Mouse (Mus musculus): Measurements from ENCODE around the gene Auts2. TPM values are rescaled to one million over a fixed set of nuclear protein-coding genes. Genes with fewer than 3 reads are reported as not detected.

Auts2 gene
- polyA plus RNA-seq, 1 experiment from 2014 or later: 34.0 TPM

DNA sequence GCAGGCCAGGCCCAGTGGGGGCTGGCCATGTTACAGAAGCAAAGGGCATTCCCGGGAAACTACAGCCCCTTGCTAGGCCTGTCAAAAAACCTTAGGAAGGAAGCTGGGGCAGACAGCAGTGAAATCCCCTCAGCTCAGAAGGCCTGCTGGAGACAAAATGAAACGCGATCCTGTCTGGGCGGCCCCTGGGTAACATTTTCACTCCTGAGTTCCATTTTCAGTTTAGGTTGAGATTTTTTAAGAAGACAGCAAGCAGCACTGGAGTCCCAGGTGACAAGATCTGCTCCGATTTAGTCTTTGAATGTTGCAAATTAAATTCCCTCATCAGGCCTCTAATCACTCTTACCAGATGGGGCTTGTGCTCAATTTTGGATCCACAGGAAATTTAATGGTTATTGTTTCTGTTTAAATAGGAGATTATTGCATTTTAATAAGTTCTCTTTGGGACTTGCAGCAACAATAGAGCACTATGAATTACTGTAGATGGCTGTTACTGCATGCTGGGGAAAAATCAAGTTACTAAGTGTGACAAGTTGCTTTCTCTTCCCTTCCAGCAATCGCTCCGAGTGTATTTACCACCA, 594.5 kb downstream of the Auts2 start:
- no peak overlapping the region for H3K9ac ChIP-seq
- WGBS: 22% methylated on average over 7 of the region's 7 CpGs
- 0 out of 2 replicates have a peak overlapping the region, but pooled peaks have one; percentile 38 for H3K27ac ChIP-seq
- peaks cover 10% of the 10 kb centered on the region for H3K4me1 ChIP-seq
- H3K9me3 ChIP-seq: no peaks in the 10 kb centered on the region
- H3K4me3 ChIP-seq: no peak overlapping the region
- no peaks in the 10 kb centered on the region for H3K36me3 ChIP-seq
- ATAC-seq (ENCODE audit: insufficient number of reproducible peaks, low FRiP score, low TSS enrichment, low read depth): no peak
- H3K27me3 ChIP-seq: no peaks in the 10 kb centered on the region
- 0 out of 2 replicates have a peak overlapping the region, but pooled peaks have one; percentile 10 for H3K4me2 ChIP-seq

DNA sequence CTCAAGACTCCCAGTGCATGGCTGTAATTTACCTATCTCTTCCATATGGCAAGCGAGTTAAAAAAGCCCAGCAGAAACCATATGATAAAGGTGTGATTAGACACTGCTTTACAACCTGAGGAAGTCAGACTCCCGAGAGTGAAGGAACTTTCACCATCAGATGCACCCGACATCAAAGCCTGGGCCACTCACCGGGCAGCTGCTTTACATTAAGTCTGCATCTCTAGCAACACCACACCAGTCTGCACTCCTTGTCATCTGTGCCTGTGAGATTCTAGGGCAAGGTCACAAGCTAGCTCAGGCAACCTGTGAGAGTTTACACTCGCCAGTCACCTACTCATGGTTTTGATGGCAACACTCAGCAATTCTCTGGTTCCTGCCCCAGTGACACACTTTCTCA, 596.3 kb downstream of the Auts2 start:
- no peak overlapping the region for H3K4me2 ChIP-seq
- ATAC-seq (ENCODE audit: insufficient number of reproducible peaks, low FRiP score, low TSS enrichment, low read depth): no peak
- H3K4me3 ChIP-seq: no peak overlapping the region
- H3K36me3 ChIP-seq: no peaks in the 10 kb centered on the region
- H3K4me1 ChIP-seq: peaks cover 10% of the 10 kb centered on the region
- no peak overlapping the region for H3K9ac ChIP-seq
- no peaks in the 10 kb centered on the region for H3K9me3 ChIP-seq
- H3K27me3 ChIP-seq: no peaks in the 10 kb centered on the region
- 54% methylated on average over 5 of the region's 5 CpGs for WGBS
- no peak overlapping the region for H3K27ac ChIP-seq

DNA sequence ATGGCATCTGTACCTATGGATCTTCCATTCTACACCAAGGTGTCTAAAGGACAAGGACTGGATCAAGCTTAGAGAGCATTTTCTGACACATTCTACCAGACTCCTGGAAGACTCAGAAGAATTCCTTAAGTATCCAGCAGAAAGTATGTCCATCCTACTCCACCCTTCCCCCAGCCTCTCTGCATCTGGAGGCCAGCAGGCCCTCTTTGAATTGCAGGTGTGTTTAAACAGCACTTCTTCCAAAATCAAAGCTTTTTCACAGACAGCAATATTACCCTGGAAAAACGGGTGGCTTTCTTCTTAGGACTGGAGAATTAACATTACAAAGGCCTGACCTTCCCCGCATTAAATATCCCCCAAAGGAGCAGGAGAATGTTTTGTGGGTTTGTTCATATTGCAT, 598.4 kb downstream of the Auts2 start:
- H3K4me2 ChIP-seq: no peak overlapping the region
- H3K9ac ChIP-seq: no peak overlapping the region
- peaks cover 10% of the 10 kb centered on the region for H3K4me1 ChIP-seq
- H3K36me3 ChIP-seq: no peaks in the 10 kb centered on the region
- no peak overlapping the region for H3K4me3 ChIP-seq
- H3K27ac ChIP-seq: no peak overlapping the region
- ATAC-seq (ENCODE audit: insufficient number of reproducible peaks, low FRiP score, low TSS enrichment, low read depth): no peak
- no peaks in the 10 kb centered on the region for H3K9me3 ChIP-seq
- 32% methylated on average over 2 of the region's 2 CpGs for WGBS
- no peaks in the 10 kb centered on the region for H3K27me3 ChIP-seq

DNA sequence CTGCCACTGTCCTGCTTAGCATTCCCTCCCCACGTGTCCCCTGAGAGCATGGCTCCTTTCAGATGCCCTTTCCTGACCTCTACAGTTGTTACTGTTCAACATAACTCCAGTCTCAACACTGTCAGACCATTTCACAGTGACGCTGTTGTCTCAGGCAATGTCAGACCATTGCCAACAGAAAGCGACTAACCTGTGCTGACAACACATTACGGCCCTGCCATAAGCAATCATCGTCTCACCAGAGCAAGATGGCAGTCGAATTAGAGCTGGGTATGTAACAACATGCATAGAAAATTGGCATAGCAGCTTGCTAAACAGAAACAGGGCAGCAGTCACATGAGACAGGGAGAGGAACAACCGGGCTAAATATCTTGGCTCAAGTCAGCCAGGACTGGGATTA, 614.4 kb downstream of the Auts2 start:
- no peak for ATAC-seq (ENCODE audit: insufficient number of reproducible peaks, low FRiP score, low TSS enrichment, low read depth)
- Histone ChIP-seq H3K4me1 (no peaks in the 10 kb centered on the region), H3K36me3 (no peaks in the 10 kb centered on the region), H3K27me3 (no peaks in the 10 kb centered on the region), H3K9ac (no peak overlapping the region), H3K4me2 (no peak overlapping the region), H3K4me3 (no peak overlapping the region), H3K9me3 (no peaks in the 10 kb centered on the region), H3K27ac (no peak overlapping the region)
- 80% methylated on average over 7 of the region's 7 CpGs for WGBS

DNA sequence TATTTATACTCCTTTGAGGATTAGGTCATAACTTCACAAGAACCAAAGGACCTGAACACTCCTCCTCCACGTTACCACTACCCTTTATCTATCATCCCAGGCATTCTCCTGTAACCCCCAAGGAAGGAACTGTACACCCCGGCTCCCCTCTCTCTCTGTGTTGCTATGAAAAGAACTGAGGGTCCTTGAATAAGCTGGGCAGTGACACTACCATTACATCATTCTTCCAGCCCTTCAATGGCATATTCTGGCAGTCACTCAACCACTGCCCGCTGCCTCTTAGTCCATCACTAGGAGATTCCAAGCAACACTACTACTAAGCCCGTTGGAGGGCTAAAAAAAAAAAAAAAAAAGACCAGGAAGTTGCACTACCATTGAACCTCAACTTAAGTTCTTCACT, 620.4 kb downstream of the Auts2 start:
- Histone ChIP-seq H3K27me3 (no peaks in the 10 kb centered on the region), H3K9ac (no peak overlapping the region), H3K36me3 (no peaks in the 10 kb centered on the region), H3K4me2 (no peak overlapping the region), H3K4me3 (no peak overlapping the region), H3K4me1 (no peaks in the 10 kb centered on the region), H3K9me3 (no peaks in the 10 kb centered on the region), H3K27ac (no peak overlapping the region)
- WGBS: 74% methylated on average over 4 of the region's 4 CpGs
- ATAC-seq (ENCODE audit: insufficient number of reproducible peaks, low FRiP score, low TSS enrichment, low read depth): no peak

DNA sequence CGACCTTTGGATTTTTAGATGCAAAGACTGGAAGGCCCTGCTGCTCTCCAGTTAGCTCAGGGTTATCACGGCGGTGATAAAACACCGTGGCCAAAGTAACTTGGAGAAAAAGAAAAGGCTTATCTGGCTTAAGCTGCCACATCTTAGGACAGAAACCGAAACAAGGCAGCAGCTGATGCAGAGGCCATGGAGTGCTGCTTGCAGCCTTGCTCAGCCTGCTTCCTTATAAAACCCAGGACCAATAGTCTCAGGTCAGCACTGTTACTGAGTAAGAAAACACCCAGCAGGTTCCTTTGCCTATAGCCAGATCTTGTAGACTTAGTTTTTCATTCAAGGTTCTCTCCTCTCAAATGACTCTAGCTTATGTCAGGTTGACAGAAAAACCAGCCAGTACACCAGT, 621.0 kb downstream of the Auts2 start:
- 60% methylated on average over 5 of the region's 5 CpGs for WGBS

DNA sequence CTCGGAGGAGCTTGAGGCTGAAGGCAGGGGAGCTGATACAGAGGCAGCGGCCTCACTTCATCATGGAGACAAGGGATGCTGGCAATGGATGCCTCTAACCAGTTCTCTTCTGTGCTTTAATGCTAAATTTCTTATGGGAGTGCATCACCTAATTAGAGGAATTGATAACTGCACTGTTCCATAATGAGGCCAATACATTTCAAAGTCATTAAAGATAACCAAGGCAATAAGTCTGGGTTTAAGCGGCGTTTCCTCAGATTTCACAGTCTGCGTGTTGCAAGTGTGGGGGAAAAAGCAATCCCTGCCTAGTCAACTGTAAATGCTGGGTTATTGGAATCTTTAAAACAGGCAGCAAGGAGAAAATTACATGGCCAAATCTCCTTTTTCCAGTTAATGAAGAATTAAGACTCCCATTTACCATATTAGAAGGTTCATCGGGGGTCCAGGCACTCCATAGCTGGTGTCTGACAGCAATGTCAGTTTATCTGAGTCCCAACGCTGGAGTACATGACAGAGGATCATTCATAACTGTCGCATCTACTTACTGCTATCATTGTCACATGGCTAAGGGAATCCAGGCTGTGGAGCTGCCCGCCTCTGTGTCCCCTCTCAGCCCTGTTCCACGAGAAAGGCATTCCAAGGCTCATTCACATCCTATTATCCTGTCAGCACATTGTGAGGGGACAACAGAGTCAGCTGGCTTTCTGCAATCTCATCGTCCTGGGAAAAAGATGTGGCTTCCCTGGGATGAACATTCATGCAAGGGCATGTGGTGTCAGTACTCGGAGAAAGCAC, 623.0 kb downstream of the Auts2 start:
- WGBS: 72% methylated on average over 12 of the region's 12 CpGs
- no peak for ATAC-seq (ENCODE audit: insufficient number of reproducible peaks, low FRiP score, low TSS enrichment, low read depth)
- H3K4me2 ChIP-seq: no peak overlapping the region

More for the DNA sequence above, 621.0 kb downstream of the Auts2 start:
- ATAC-seq (ENCODE audit: insufficient number of reproducible peaks, low FRiP score, low TSS enrichment, low read depth): no peak
- Histone ChIP-seq H3K9me3 (no peaks in the 10 kb centered on the region), H3K27me3 (no peaks in the 10 kb centered on the region), H3K9ac (no peak overlapping the region), H3K27ac (no peak overlapping the region), H3K36me3 (no peaks in the 10 kb centered on the region), H3K4me3 (no peak overlapping the region), H3K4me2 (no peak overlapping the region), H3K4me1 (no peaks in the 10 kb centered on the region)

DNA sequence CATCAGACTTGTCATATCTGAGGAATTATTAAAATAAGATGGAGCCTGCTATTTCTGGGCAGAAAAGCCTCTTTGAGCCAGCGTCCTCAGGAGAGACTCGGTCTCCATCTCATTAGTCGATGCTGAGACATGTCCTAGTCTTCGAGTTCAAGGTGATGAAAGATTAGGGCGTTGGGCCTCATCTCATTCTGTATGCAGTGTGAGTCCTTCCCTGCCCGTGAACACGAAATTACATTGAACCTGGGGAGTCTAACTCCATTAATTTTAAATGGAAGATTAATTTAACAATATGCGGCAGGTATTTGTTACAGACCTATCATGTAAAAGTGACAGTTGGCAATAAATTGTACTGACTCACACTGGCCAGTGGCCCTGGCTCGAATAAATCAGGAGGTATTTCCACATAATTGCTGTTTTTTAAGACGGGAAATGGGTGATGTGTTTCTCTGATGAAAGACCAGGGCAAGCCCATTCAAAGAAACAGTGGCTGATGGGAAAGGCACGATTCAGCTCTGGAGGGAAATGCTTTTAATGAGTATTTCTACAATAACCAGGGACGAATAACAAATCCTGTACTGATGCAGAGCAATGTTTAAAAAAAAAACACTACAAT, 626.2 kb downstream of the Auts2 start:
- Histone ChIP-seq H3K36me3 (no peaks in the 10 kb centered on the region), H3K4me3 (no peak overlapping the region), H3K4me1 (no peaks in the 10 kb centered on the region), H3K9me3 (no peaks in the 10 kb centered on the region), H3K4me2 (no peak overlapping the region), H3K27ac (no peak overlapping the region), H3K9ac (no peak overlapping the region), H3K27me3 (no peaks in the 10 kb centered on the region)
- 33% methylated on average over 12 of the region's 12 CpGs for WGBS
- no peak for ATAC-seq (ENCODE audit: insufficient number of reproducible peaks, low FRiP score, low TSS enrichment, low read depth)

More for the DNA sequence above, 623.0 kb downstream of the Auts2 start:
- Histone ChIP-seq H3K27ac (no peak overlapping the region), H3K9me3 (no peaks in the 10 kb centered on the region), H3K4me1 (no peaks in the 10 kb centered on the region), H3K36me3 (no peaks in the 10 kb centered on the region), H3K4me3 (no peak overlapping the region), H3K27me3 (no peaks in the 10 kb centered on the region), H3K9ac (no peak overlapping the region)

DNA sequence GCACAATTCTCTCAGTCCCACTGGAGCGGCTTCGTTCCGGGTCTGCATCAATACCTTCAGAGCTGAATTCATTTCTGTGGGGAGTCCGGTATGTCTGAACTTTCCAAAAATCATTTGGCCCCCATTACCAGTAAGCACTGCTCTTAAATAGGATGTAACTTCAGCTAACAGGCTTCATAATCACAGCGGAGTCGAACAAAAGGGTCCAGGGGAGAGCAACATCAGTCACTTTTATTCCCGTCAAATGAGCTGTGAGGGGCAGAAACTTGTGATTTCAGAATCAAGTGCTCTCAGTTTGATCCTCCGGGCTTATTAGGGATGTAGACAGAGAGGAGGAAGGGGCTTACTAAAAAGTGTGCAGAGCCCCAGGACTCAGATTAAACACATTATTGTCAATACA, 629.6 kb downstream of the Auts2 start:
- Histone ChIP-seq H3K4me3 (no peak overlapping the region), H3K9ac (no peak overlapping the region), H3K27me3 (no peaks in the 10 kb centered on the region), H3K36me3 (no peaks in the 10 kb centered on the region), H3K27ac (no peak overlapping the region), H3K4me2 (no peak overlapping the region), H3K9me3 (no peaks in the 10 kb centered on the region), H3K4me1 (no peaks in the 10 kb centered on the region)
- no peak for ATAC-seq (ENCODE audit: insufficient number of reproducible peaks, low FRiP score, low TSS enrichment, low read depth)
- 60% methylated on average over 8 of the region's 8 CpGs for WGBS

DNA sequence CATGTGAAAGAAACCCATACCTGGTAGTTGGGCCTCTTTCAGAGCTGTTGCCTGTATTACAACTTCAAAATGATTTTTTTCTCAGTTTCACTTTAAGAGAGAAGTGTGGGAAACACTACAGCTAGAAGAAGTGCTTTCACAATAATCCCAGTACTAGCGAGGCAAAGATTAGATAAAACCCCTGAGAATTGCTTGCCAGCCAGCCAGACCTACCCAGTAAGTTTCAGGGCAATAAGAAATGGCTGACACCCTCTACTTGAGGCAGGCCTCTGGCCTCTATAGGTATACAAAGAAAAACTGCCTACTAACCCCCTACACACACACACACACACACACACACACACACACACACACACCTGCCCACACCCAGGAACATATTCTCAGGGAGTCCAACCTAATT, 630.2 kb downstream of the Auts2 start:
- 72% methylated on average over 1 of the region's 1 CpGs for WGBS
- Histone ChIP-seq H3K4me1 (no peaks in the 10 kb centered on the region), H3K9me3 (no peaks in the 10 kb centered on the region), H3K4me3 (no peak overlapping the region), H3K36me3 (no peaks in the 10 kb centered on the region), H3K9ac (no peak overlapping the region), H3K27ac (no peak overlapping the region), H3K4me2 (no peak overlapping the region), H3K27me3 (no peaks in the 10 kb centered on the region)
- no peak for ATAC-seq (ENCODE audit: insufficient number of reproducible peaks, low FRiP score, low TSS enrichment, low read depth)

DNA sequence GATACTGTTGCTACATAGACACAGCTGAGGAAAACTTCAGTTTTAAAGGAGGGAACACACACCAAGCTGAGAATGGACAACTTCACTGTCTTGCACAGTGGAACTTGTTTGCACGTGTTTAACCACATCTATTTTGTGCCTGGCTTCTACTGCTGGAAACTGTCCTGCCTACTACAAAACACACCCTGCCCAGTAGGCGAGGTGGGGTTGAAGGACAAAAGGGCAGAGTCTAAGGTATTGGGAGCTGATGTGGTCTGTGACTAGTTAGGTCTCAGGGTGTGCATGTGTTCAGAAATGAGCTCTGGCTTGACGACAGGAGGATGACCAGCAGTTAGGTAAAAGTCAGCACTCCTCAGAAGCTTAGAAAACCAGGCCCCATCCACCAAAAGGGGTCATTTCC, 636.8 kb downstream of the Auts2 start:
- H3K4me2 ChIP-seq: no peak overlapping the region
- no peaks in the 10 kb centered on the region for H3K36me3 ChIP-seq
- no peaks in the 10 kb centered on the region for H3K9me3 ChIP-seq
- 84% methylated on average over 3 of the region's 3 CpGs for WGBS
- no peak overlapping the region for H3K27ac ChIP-seq
- no peak overlapping the region for H3K9ac ChIP-seq
- H3K4me1 ChIP-seq: 0 out of 2 replicates have a peak, but pooled peaks cover 3% of the 10 kb centered on the region
- no peak for ATAC-seq (ENCODE audit: insufficient number of reproducible peaks, low FRiP score, low TSS enrichment, low read depth)
- H3K4me3 ChIP-seq: no peak overlapping the region
- H3K27me3 ChIP-seq: no peaks in the 10 kb centered on the region

DNA sequence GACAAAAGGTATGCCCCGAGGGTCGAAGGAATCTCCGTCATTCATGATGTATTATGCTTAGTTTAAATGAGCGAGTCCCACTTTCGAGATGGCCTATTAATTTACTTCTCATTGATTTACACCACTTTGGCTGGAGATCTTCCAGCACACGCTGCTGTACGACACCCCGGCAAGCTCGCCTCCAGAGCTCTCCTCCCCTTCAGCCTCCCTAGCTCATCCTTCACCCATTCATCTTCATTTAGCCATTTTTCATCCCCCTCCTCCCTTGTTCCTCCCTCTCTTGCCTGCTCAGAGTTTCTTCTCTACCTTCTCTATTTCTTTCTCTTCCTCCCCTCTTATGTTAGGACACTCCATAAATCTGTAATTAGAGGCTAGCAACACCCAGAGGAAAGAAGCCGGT, 638.7 kb downstream of the Auts2 start:
- Histone ChIP-seq H3K4me2 (no peak overlapping the region), H3K4me3 (no peak overlapping the region), H3K9ac (no peak overlapping the region), H3K36me3 (no peaks in the 10 kb centered on the region), H3K27ac (no peak overlapping the region), H3K4me1 (0 out of 2 replicates have a peak, but pooled peaks cover 3% of the 10 kb centered on the region), H3K9me3 (no peaks in the 10 kb centered on the region), H3K27me3 (no peaks in the 10 kb centered on the region)
- 47% methylated on average over 10 of the region's 10 CpGs for WGBS
- ATAC-seq (ENCODE audit: insufficient number of reproducible peaks, low FRiP score, low TSS enrichment, low read depth): no peak

Measured in limb, embryonic 15.5 days (tissue).